Mouse (Mus musculus): ENCODE results near the gene Abhd17a. TPM values are rescaled to one million over a fixed set of nuclear protein-coding genes. Genes with fewer than 3 reads are reported as not detected.

Abhd17a gene
- polyA plus RNA-seq, 1 experiment from 2014 or later, result 130 TPM

GRCm38 (mm10) chr10:80572477-80572876 lies 17.7 kb downstream of the Abhd17a start:
- 78% methylated on average over 2 of the region's 2 CpGs for WGBS
- Histone ChIP-seq H3K4me3 (ENCODE audit: low read length) (no peak overlapping the region), H3K27ac (ENCODE audit: low read depth, low read length) (no peak overlapping the region), H3K9ac (ENCODE audit: low read depth, low read length) (no peak overlapping the region), H3K36me3 (ENCODE audit: control insufficient read depth, insufficient read depth, low read length) (peaks cover 6% of the 10 kb centered on the region; the same call in 1 of the 2 replicates), H3K4me1 (ENCODE audit: control insufficient read depth, insufficient read depth, low read depth, low read length) (peaks cover 43% of the 10 kb centered on the region), H3K9me3 (ENCODE audit: control insufficient read depth, low read length) (no peaks in the 10 kb centered on the region), H3K4me2 (ENCODE audit: low read length) (no peak overlapping the region), H3K27me3 (replicated peaks; ENCODE audit: control insufficient read depth, insufficient read depth, low read length) (no peaks in the 10 kb centered on the region)
- ATAC-seq, result no peak

GRCm38 (mm10) chr10:80570871-80571836 lies 19.0 kb downstream of the Abhd17a start:
- ATAC-seq, result peak; percentile 37; the same call in 1 of the 2 replicates
- WGBS, result 19% methylated on average over 30 of the region's 30 CpGs
- Histone ChIP-seq H3K4me2 (ENCODE audit: low read length) (peak overlapping the region; percentile 49), H3K36me3 (ENCODE audit: control insufficient read depth, insufficient read depth, low read length) (peaks cover 6% of the 10 kb centered on the region; the same call in 1 of the 2 replicates), H3K27me3 (replicated peaks; ENCODE audit: control insufficient read depth, insufficient read depth, low read length) (no peaks in the 10 kb centered on the region), H3K9me3 (ENCODE audit: control insufficient read depth, low read length) (no peaks in the 10 kb centered on the region), H3K4me1 (ENCODE audit: control insufficient read depth, insufficient read depth, low read depth, low read length) (peaks cover 55% of the 10 kb centered on the region), H3K4me3 (ENCODE audit: low read length) (peak overlapping the region; percentile 14; the same call in 1 of the 2 replicates), H3K27ac (ENCODE audit: low read depth, low read length) (peak overlapping the region; percentile 44), H3K9ac (ENCODE audit: low read depth, low read length) (peak overlapping the region; percentile 54)

- WGBS, result 89% methylated on average over 10 of the region's 10 CpGs
- Histone ChIP-seq H3K4me1 (ENCODE audit: control insufficient read depth, insufficient read depth, low read depth, low read length) (peaks cover 47% of the 10 kb centered on the region), H3K36me3 (ENCODE audit: control insufficient read depth, insufficient read depth, low read length) (peaks cover 6% of the 10 kb centered on the region; the same call in 1 of the 2 replicates), H3K9me3 (ENCODE audit: control insufficient read depth, low read length) (no peaks in the 10 kb centered on the region), H3K27ac (ENCODE audit: low read depth, low read length) (peak overlapping the region; percentile 44), H3K27me3 (replicated peaks; ENCODE audit: control insufficient read depth, insufficient read depth, low read length) (no peaks in the 10 kb centered on the region), H3K9ac (ENCODE audit: low read depth, low read length) (peak overlapping the region; percentile 54), H3K4me2 (ENCODE audit: low read length) (peak overlapping the region; percentile 49; the same call in 1 of the 2 replicates), H3K4me3 (ENCODE audit: low read length) (no peak overlapping the region)
- ATAC-seq, result no peak
Observed at GRCm38 (mm10) chr10:80570419-80570818, 19.7 kb downstream of the Abhd17a start.

- Histone ChIP-seq H3K27me3 (replicated peaks; ENCODE audit: control insufficient read depth, insufficient read depth, low read length) (no peaks in the 10 kb centered on the region), H3K36me3 (ENCODE audit: control insufficient read depth, insufficient read depth, low read length) (peaks cover 6% of the 10 kb centered on the region; the same call in 1 of the 2 replicates), H3K4me2 (ENCODE audit: low read length) (no peak overlapping the region), H3K9me3 (ENCODE audit: control insufficient read depth, low read length) (no peaks in the 10 kb centered on the region), H3K4me1 (ENCODE audit: control insufficient read depth, insufficient read depth, low read depth, low read length) (peaks cover 41% of the 10 kb centered on the region), H3K27ac (ENCODE audit: low read depth, low read length) (no peak overlapping the region), H3K4me3 (ENCODE audit: low read length) (no peak overlapping the region), H3K9ac (ENCODE audit: low read depth, low read length) (no peak overlapping the region)
- no peak for ATAC-seq
- 38% methylated on average over 10 of the region's 10 CpGs for WGBS
Observed at GRCm38 (mm10) chr10:80569664-80570066, 20.5 kb downstream of the Abhd17a start.

GRCm38 (mm10) chr10:80568876-80569275 lies 21.3 kb downstream of the Abhd17a start:
- Histone ChIP-seq H3K4me3 (ENCODE audit: low read length) (no peak overlapping the region), H3K9ac (ENCODE audit: low read depth, low read length) (no peak overlapping the region), H3K4me1 (ENCODE audit: control insufficient read depth, insufficient read depth, low read depth, low read length) (peaks cover 34% of the 10 kb centered on the region), H3K27ac (ENCODE audit: low read depth, low read length) (no peak overlapping the region), H3K9me3 (ENCODE audit: control insufficient read depth, low read length) (no peaks in the 10 kb centered on the region), H3K36me3 (ENCODE audit: control insufficient read depth, insufficient read depth, low read length) (peaks cover 6% of the 10 kb centered on the region; the same call in 1 of the 2 replicates), H3K4me2 (ENCODE audit: low read length) (no peak overlapping the region), H3K27me3 (replicated peaks; ENCODE audit: control insufficient read depth, insufficient read depth, low read length) (no peaks in the 10 kb centered on the region)
- WGBS, result 92% methylated on average over 29 of the region's 29 CpGs
- no peak for ATAC-seq

GRCm38 (mm10) chr10:80566375-80567092 lies 23.6 kb downstream of the Abhd17a start:
- Histone ChIP-seq H3K4me3 (ENCODE audit: low read length) (no peak overlapping the region), H3K9ac (ENCODE audit: low read depth, low read length) (peak overlapping the region; percentile 41; the same call in 1 of the 2 replicates), H3K9me3 (ENCODE audit: control insufficient read depth, low read length) (no peaks in the 10 kb centered on the region), H3K27me3 (replicated peaks; ENCODE audit: control insufficient read depth, insufficient read depth, low read length) (no peaks in the 10 kb centered on the region), H3K36me3 (ENCODE audit: control insufficient read depth, insufficient read depth, low read length) (peaks cover 6% of the 10 kb centered on the region; the same call in 1 of the 2 replicates), H3K27ac (ENCODE audit: low read depth, low read length) (peak overlapping the region; percentile 56), H3K4me1 (ENCODE audit: control insufficient read depth, insufficient read depth, low read depth, low read length) (peaks cover 31% of the 10 kb centered on the region), H3K4me2 (ENCODE audit: low read length) (peak overlapping the region; percentile 41)
- ATAC-seq, result peak; percentile 44
- 6% methylated on average over 17 of the region's 17 CpGs for whole genome bisulfite sequencing

GRCm38 (mm10) chr10:80561116-80561944 lies 28.8 kb downstream of the Abhd17a start, which contains the start of gene Rexo1:
TSS of gene Rexo1 (minus strand) at chr10:80561560.
- Histone ChIP-seq H3K4me3 (ENCODE audit: low read length) (peak within 1 kb of the TSS; percentile 72), H3K4me1 (ENCODE audit: control insufficient read depth, insufficient read depth, low read depth, low read length) (peaks cover 31% of the 10 kb centered on the region), H3K9me3 (ENCODE audit: control insufficient read depth, low read length) (no peaks in the 10 kb centered on the region), H3K4me2 (ENCODE audit: low read length) (peak within 1 kb of the TSS; percentile 83), H3K36me3 (ENCODE audit: control insufficient read depth, insufficient read depth, low read length) (no peaks in the 10 kb centered on the region), H3K27me3 (replicated peaks; ENCODE audit: control insufficient read depth, insufficient read depth, low read length) (no peaks in the 10 kb centered on the region), H3K27ac (ENCODE audit: low read depth, low read length) (peak within 1 kb of the TSS; percentile 96), H3K9ac (ENCODE audit: low read depth, low read length) (peak within 1 kb of the TSS; percentile 95)
- peak; percentile 89 for ATAC-seq
- WGBS, result under 1% methylated on average over 65 of the region's 72 CpGs

- H3K4me1 ChIP-seq (ENCODE audit: control insufficient read depth, insufficient read depth, low read depth, low read length), result peaks cover 31% of the 10 kb centered on the region
Observed at GRCm38 (mm10) chr10:80560621-80561020, 29.5 kb downstream of the Abhd17a start.

More at GRCm38 (mm10) chr10:80560621-80561020, 29.5 kb downstream of the Abhd17a start:
- Histone ChIP-seq H3K9ac (ENCODE audit: low read depth, low read length) (peak overlapping the region; percentile 95), H3K27me3 (replicated peaks; ENCODE audit: control insufficient read depth, insufficient read depth, low read length) (no peaks in the 10 kb centered on the region), H3K36me3 (ENCODE audit: control insufficient read depth, insufficient read depth, low read length) (no peaks in the 10 kb centered on the region), H3K27ac (ENCODE audit: low read depth, low read length) (peak overlapping the region; percentile 96; the same call in 1 of the 2 replicates), H3K4me3 (ENCODE audit: low read length) (peak overlapping the region; percentile 72), H3K4me2 (ENCODE audit: low read length) (peak overlapping the region; percentile 83), H3K9me3 (ENCODE audit: control insufficient read depth, low read length) (no peaks in the 10 kb centered on the region)
- ATAC-seq, result no peak
- WGBS, result 2% methylated on average over 13 of the region's 13 CpGs

Data from hindbrain, embryonic 16.5 days (tissue).